Mouse (Mus musculus): ENCODE data around the gene Gm39566. TPM values are rescaled to one million over a fixed set of nuclear protein-coding genes. Genes with fewer than 3 reads are reported as not detected.

Gene Gm39566
- polyA plus RNA-seq, 1 experiment, result not detected

DNA sequence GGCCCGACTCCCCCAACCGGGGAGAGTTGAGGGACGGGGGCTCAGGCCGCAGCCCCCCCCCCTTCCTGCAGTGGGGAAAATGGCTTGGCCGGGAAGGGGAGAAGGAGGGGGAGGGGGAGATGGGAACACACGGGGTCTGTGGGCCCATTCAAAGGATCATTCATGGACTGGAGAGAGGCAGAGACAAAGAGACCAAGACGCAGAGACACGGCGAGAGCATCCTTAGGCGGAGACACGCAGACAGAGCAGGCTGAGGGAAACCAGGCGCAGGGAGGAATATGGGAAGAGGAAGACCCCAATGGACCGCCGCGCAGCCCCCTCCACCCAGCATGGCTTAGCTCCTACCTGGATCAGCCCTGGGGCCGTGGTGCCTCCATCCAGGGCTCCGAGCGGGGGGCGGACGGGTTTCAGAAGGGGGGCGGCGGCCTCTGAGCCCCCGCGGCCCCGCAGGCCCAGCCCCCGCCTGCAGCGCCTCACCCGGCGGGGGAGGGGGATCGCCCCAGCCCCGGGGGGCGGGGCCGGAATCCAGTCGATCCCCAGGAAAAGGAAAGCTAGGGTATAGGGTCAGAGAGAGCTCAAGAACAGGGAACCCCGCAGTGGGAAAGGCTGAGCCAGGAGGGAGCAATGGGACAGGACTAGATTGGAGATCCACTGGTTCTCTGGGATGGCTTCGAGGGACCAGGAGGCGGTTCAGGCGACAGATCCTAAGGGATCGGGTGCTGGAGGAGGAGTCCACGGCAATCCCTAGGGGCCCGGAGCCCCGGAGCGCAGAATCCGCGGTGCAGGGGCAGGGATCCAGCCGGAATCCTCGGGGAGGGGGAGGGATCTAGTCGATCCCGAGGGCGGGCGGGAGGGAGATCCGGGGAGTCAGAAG is 21.8 kb upstream of the Gm39566 start:
- H3K4me3 ChIP-seq (ENCODE audit: low read depth, low read length), result peak overlapping the region; percentile 79

DNA sequence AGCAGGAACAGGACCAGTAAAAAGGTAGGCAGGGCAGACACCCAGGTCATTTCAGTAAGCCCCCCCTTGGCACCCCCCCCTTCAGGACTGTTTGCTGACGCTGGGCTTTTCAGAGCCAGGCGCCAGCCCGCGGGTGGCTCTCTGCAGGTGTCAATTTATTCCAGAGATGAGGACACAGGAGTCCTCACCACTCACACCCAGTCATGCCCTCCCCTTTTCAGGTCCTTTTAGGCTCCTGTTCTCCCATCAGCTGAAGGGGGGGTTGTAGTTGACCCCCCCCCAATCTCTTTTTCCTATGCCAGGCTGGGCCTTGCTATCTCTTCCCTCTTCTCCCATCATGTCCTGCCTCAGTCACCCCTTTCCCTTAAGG is 20.9 kb upstream of the Gm39566 start:
- Histone ChIP-seq H3K36me3 (ENCODE audit: control insufficient read depth, insufficient read depth, low read length, poor library complexity, severe bottlenecking) (no peaks in the 10 kb centered on the region), H3K9ac (ENCODE audit: low read depth, poor library complexity, severe bottlenecking) (no peak overlapping the region), H3K4me3 (ENCODE audit: low read depth, low read length) (no peak overlapping the region), H3K27me3 (ENCODE audit: control insufficient read depth, insufficient read depth, low read length, poor library complexity, severe bottlenecking) (no peaks in the 10 kb centered on the region), H3K27ac (ENCODE audit: insufficient read depth, low read length) (no peak overlapping the region), H3K9me3 (replicated peaks; ENCODE audit: control insufficient read depth, insufficient read depth, low read length, poor library complexity, severe bottlenecking) (no peaks in the 10 kb centered on the region), H3K4me1 (ENCODE audit: control insufficient read depth, insufficient read depth, low read length) (no peaks in the 10 kb centered on the region)
- TF ChIP-seq POLR2A (IDR thresholded peaks at IDR 0.05; ENCODE audit: insufficient read depth, low read length) (no peak), CTCF (IDR thresholded peaks at IDR 0.05; ENCODE audit: low read depth, low read length) (no peak), EP300 (IDR thresholded peaks at IDR 0.05; ENCODE audit: insufficient read depth, low read depth, low read length) (no peak)

More for the DNA sequence above, 21.8 kb upstream of the Gm39566 start:
- no peaks in the 10 kb centered on the region for H3K27me3 ChIP-seq (ENCODE audit: control insufficient read depth, insufficient read depth, low read length, poor library complexity, severe bottlenecking)
- H3K9me3 ChIP-seq (replicated peaks; ENCODE audit: control insufficient read depth, insufficient read depth, low read length, poor library complexity, severe bottlenecking), result no peaks in the 10 kb centered on the region
- H3K9ac ChIP-seq (ENCODE audit: low read depth, poor library complexity, severe bottlenecking), result peak overlapping the region; percentile 94
- no peak overlapping the region for H3K27ac ChIP-seq (ENCODE audit: insufficient read depth, low read length)
- no peaks in the 10 kb centered on the region for H3K4me1 ChIP-seq (ENCODE audit: control insufficient read depth, insufficient read depth, low read length)
- no peaks in the 10 kb centered on the region for H3K36me3 ChIP-seq (ENCODE audit: control insufficient read depth, insufficient read depth, low read length, poor library complexity, severe bottlenecking)
- TF ChIP-seq POLR2A (IDR thresholded peaks at IDR 0.05; ENCODE audit: insufficient read depth, low read length) (no peak), EP300 (IDR thresholded peaks at IDR 0.05; ENCODE audit: insufficient read depth, low read depth, low read length) (no peak), CTCF (IDR thresholded peaks at IDR 0.05; ENCODE audit: low read depth, low read length) (no peak)

GRCm38 (mm10) chr11:69835326-69835965 is 20.3 kb upstream of the Gm39566 start:
- H3K9ac ChIP-seq (ENCODE audit: low read depth, poor library complexity, severe bottlenecking), result no peak overlapping the region
- no peak for TF ChIP-seq CTCF (IDR thresholded peaks at IDR 0.05; ENCODE audit: low read depth, low read length)
- no peak for TF ChIP-seq EP300 (IDR thresholded peaks at IDR 0.05; ENCODE audit: insufficient read depth, low read depth, low read length)
- TF ChIP-seq POLR2A (IDR thresholded peaks at IDR 0.05; ENCODE audit: insufficient read depth, low read length), result no peak
- no peak overlapping the region for H3K27ac ChIP-seq (ENCODE audit: insufficient read depth, low read length)
- no peak overlapping the region for H3K4me3 ChIP-seq (ENCODE audit: low read depth, low read length)
- H3K4me1 ChIP-seq (ENCODE audit: control insufficient read depth, insufficient read depth, low read length), result no peaks in the 10 kb centered on the region
- H3K36me3 ChIP-seq (ENCODE audit: control insufficient read depth, insufficient read depth, low read length, poor library complexity, severe bottlenecking), result no peaks in the 10 kb centered on the region
- H3K27me3 ChIP-seq (ENCODE audit: control insufficient read depth, insufficient read depth, low read length, poor library complexity, severe bottlenecking), result no peaks in the 10 kb centered on the region
- H3K9me3 ChIP-seq (replicated peaks; ENCODE audit: control insufficient read depth, insufficient read depth, low read length, poor library complexity, severe bottlenecking), result no peaks in the 10 kb centered on the region

DNA sequence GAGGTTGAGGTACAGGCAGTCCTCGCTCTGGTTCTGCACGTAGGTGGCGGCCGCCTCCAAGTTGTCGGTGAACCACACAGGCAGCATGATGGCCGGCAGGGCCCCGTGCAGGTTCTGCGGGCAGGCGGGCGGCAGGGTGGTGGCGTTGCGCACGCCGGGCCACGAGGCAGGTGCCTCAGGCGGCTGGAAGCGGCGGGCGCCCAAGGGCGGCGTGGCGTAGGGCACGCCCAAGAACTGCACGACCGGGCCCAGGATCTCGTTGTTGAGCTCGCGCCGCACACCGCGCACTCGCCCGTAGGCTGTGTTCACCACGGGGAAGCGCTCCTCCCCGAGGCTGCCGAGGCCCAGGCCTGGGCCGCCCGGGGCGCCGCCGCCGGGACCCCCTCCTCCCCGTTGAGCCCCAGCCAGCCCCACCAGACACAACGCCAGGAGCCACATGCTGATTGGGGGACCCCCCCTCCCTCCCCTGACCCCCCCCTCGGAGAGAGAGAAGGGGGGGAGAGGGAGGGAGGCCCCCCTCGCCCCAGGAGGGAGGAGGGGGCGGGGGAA is 19.0 kb upstream of the Gm39566 start:
- no peaks in the 10 kb centered on the region for H3K9me3 ChIP-seq (replicated peaks; ENCODE audit: control insufficient read depth, insufficient read depth, low read length, poor library complexity, severe bottlenecking)
- H3K4me3 ChIP-seq (ENCODE audit: low read depth, low read length), result peak overlapping the region; percentile 54
- H3K9ac ChIP-seq (ENCODE audit: low read depth, poor library complexity, severe bottlenecking), result peak overlapping the region; percentile 19
- peaks cover 3% of the 10 kb centered on the region for H3K4me1 ChIP-seq (ENCODE audit: control insufficient read depth, insufficient read depth, low read length)
- TF ChIP-seq POLR2A (IDR thresholded peaks at IDR 0.05; ENCODE audit: insufficient read depth, low read length) (no peak), EP300 (IDR thresholded peaks at IDR 0.05; ENCODE audit: insufficient read depth, low read depth, low read length) (no peak), CTCF (IDR thresholded peaks at IDR 0.05; ENCODE audit: low read depth, low read length) (no peak)
- no peaks in the 10 kb centered on the region for H3K27me3 ChIP-seq (ENCODE audit: control insufficient read depth, insufficient read depth, low read length, poor library complexity, severe bottlenecking)
- no peaks in the 10 kb centered on the region for H3K36me3 ChIP-seq (ENCODE audit: control insufficient read depth, insufficient read depth, low read length, poor library complexity, severe bottlenecking)
- no peak overlapping the region for H3K27ac ChIP-seq (ENCODE audit: insufficient read depth, low read length)

GRCm38 (mm10) chr11:69833554-69833953 is 18.5 kb upstream of the Gm39566 start:
- Histone ChIP-seq H3K27me3 (ENCODE audit: control insufficient read depth, insufficient read depth, low read length, poor library complexity, severe bottlenecking) (no peaks in the 10 kb centered on the region), H3K9me3 (replicated peaks; ENCODE audit: control insufficient read depth, insufficient read depth, low read length, poor library complexity, severe bottlenecking) (no peaks in the 10 kb centered on the region), H3K9ac (ENCODE audit: low read depth, poor library complexity, severe bottlenecking) (peak overlapping the region; percentile 19), H3K4me1 (ENCODE audit: control insufficient read depth, insufficient read depth, low read length) (peaks cover 3% of the 10 kb centered on the region), H3K27ac (ENCODE audit: insufficient read depth, low read length) (no peak overlapping the region), H3K4me3 (ENCODE audit: low read depth, low read length) (peak overlapping the region; percentile 54), H3K36me3 (ENCODE audit: control insufficient read depth, insufficient read depth, low read length, poor library complexity, severe bottlenecking) (no peaks in the 10 kb centered on the region)
- TF ChIP-seq CTCF (IDR thresholded peaks at IDR 0.05; ENCODE audit: low read depth, low read length) (no peak), EP300 (IDR thresholded peaks at IDR 0.05; ENCODE audit: insufficient read depth, low read depth, low read length) (no peak)

- no peaks in the 10 kb centered on the region for H3K36me3 ChIP-seq (ENCODE audit: control insufficient read depth, insufficient read depth, low read length, poor library complexity, severe bottlenecking)
- no peaks in the 10 kb centered on the region for H3K27me3 ChIP-seq (ENCODE audit: control insufficient read depth, insufficient read depth, low read length, poor library complexity, severe bottlenecking)
- H3K9me3 ChIP-seq (replicated peaks; ENCODE audit: control insufficient read depth, insufficient read depth, low read length, poor library complexity, severe bottlenecking), result no peaks in the 10 kb centered on the region
- H3K4me3 ChIP-seq (ENCODE audit: low read depth, low read length), result no peak overlapping the region
- H3K4me1 ChIP-seq (ENCODE audit: control insufficient read depth, insufficient read depth, low read length), result peaks cover 3% of the 10 kb centered on the region
- no peak overlapping the region for H3K9ac ChIP-seq (ENCODE audit: low read depth, poor library complexity, severe bottlenecking)
- H3K27ac ChIP-seq (ENCODE audit: insufficient read depth, low read length), result no peak overlapping the region
- no peak for TF ChIP-seq EP300 (IDR thresholded peaks at IDR 0.05; ENCODE audit: insufficient read depth, low read depth, low read length)
Observed at GRCm38 (mm10) chr11:69828832-69829231, 13.7 kb upstream of the Gm39566 start.
